Mouse (Mus musculus): ENCODE data around the gene Cdc42bpb. TPM values are rescaled to one million over a fixed set of nuclear protein-coding genes. Genes with fewer than 3 reads are reported as not detected.

Gene Cdc42bpb
- under 1 TPM; 0.25 to 0.27 TPM for polyA plus RNA-seq (2017; shearing (Covaris generic))

GRCm38 (mm10) chr12:111377376-111377973 is at the start of gene Cdc42bpb:
Cdc42bpb (minus strand) TSS chr12:111377718.
- ATAC-seq: no peak

- no peak for ATAC-seq
These were observed 48.4 kb upstream of the Cdc42bpb start for GRCm38 (mm10) chr12:111425789-111426460.

GRCm38 (mm10) chr12:111425258-111425657 is 47.7 kb upstream of the Cdc42bpb start:
- ATAC-seq: no peak

- no peak for ATAC-seq
These were observed 47.0 kb upstream of the Cdc42bpb start for GRCm38 (mm10) chr12:111424547-111424946.

- ATAC-seq: no peak
These were observed 46.1 kb upstream of the Cdc42bpb start for GRCm38 (mm10) chr12:111423570-111424129.

GRCm38 (mm10) chr12:111422852-111423251 is 45.3 kb upstream of the Cdc42bpb start:
- ATAC-seq: no peak

GRCm38 (mm10) chr12:111420946-111421709 is 43.6 kb upstream of the Cdc42bpb start:
- ATAC-seq: no peak

GRCm38 (mm10) chr12:111419918-111420317 is 42.4 kb upstream of the Cdc42bpb start:
- no peak for ATAC-seq

- ATAC-seq: no peak
These were observed 39.6 kb upstream of the Cdc42bpb start, which contains the start of gene Exoc3l4 for GRCm38 (mm10) chr12:111416921-111417779. Exoc3l4 (plus strand) TSS chr12:111417017.

GRCm38 (mm10) chr12:111413300-111413699 is 35.8 kb upstream of the Cdc42bpb start:
- ATAC-seq: no peak

- ATAC-seq: no peak
These were observed 35.2 kb upstream of the Cdc42bpb start for GRCm38 (mm10) chr12:111412581-111413284.

GRCm38 (mm10) chr12:111411631-111412355 is 34.3 kb upstream of the Cdc42bpb start:
- ATAC-seq: no peak

GRCm38 (mm10) chr12:111409583-111409982 is 32.1 kb upstream of the Cdc42bpb start:
- no peak for ATAC-seq

GRCm38 (mm10) chr12:111406622-111407021 is 29.1 kb upstream of the Cdc42bpb start, which contains the start of gene Lbhd2:
Lbhd2 (plus strand) TSS chr12:111406809.
- ATAC-seq: no peak

- ATAC-seq: no peak
These were observed 27.4 kb upstream of the Cdc42bpb start for GRCm38 (mm10) chr12:111404880-111405279.

- ATAC-seq: no peak
These were observed 24.1 kb upstream of the Cdc42bpb start for GRCm38 (mm10) chr12:111401454-111402184.

- ATAC-seq: no peak
These were observed 19.5 kb upstream of the Cdc42bpb start for GRCm38 (mm10) chr12:111396997-111397396.

- ATAC-seq: no peak
These were observed 16.5 kb upstream of the Cdc42bpb start for GRCm38 (mm10) chr12:111394008-111394407.

- ATAC-seq: no peak
These were observed 9.6 kb upstream of the Cdc42bpb start for GRCm38 (mm10) chr12:111387146-111387545.

- ATAC-seq: no peak
These were observed 9.2 kb upstream of the Cdc42bpb start for GRCm38 (mm10) chr12:111386642-111387120.

Measured in activated CD4-positive, CD25-positive, alpha-beta regulatory T cell, adult 4 months (primary cell).